Mouse (Mus musculus): ENCODE data around the gene Psrc1.

Gene Psrc1

GRCm38 (mm10) chr3:108383485-108384354, at the start of gene Psrc1:
Gene Psrc1, plus strand, starts transcription at chr3:108383839.
- in situ Hi-C loops (cut with MboI; ENCODE audit: low sequenced_read_pairs), result loop anchor here (10.0 kb wide), 1 partner anchor 219 kb away; no protein-coding TSS in a partner anchor

- in situ Hi-C loops (cut with MboI; ENCODE audit: low sequenced_read_pairs), result no loop called here
These were observed 46.8 kb upstream of the Psrc1 start for GRCm38 (mm10) chr3:108336878-108337277.

GRCm38 (mm10) chr3:108341040-108341439, 42.6 kb upstream of the Psrc1 start:
- in situ Hi-C loops (cut with MboI; ENCODE audit: low sequenced_read_pairs), result no loop called here

GRCm38 (mm10) chr3:108342185-108342584, 41.5 kb upstream of the Psrc1 start:
- in situ Hi-C loops (cut with MboI; ENCODE audit: low sequenced_read_pairs), result no loop called here

- in situ Hi-C loops (cut with MboI; ENCODE audit: low sequenced_read_pairs), result no loop called here
These were observed 37.8 kb upstream of the Psrc1 start for GRCm38 (mm10) chr3:108345855-108346254.

GRCm38 (mm10) chr3:108348376-108348775, 35.3 kb upstream of the Psrc1 start:
- in situ Hi-C loops (cut with MboI; ENCODE audit: low sequenced_read_pairs), result no loop called here

- in situ Hi-C loops (cut with MboI; ENCODE audit: low sequenced_read_pairs), result no loop called here
These were observed 28.4 kb upstream of the Psrc1 start for GRCm38 (mm10) chr3:108355245-108355644.

- in situ Hi-C loops (cut with MboI; ENCODE audit: low sequenced_read_pairs), result no loop called here
These were observed 26.6 kb upstream of the Psrc1 start for GRCm38 (mm10) chr3:108357051-108357450.

- in situ Hi-C loops (cut with MboI; ENCODE audit: low sequenced_read_pairs), result no loop called here
These were observed 25.2 kb upstream of the Psrc1 start for GRCm38 (mm10) chr3:108358445-108358844.

- in situ Hi-C loops (cut with MboI; ENCODE audit: low sequenced_read_pairs), result no loop called here
These were observed 22.7 kb upstream of the Psrc1 start for GRCm38 (mm10) chr3:108360894-108361293.

GRCm38 (mm10) chr3:108363626-108364025, 20.0 kb upstream of the Psrc1 start:
- in situ Hi-C loops (cut with MboI; ENCODE audit: low sequenced_read_pairs), result no loop called here

GRCm38 (mm10) chr3:108364270-108364995, 19.2 kb upstream of the Psrc1 start, which contains the start of gene Mybphl:
Gene Mybphl, plus strand, starts transcription at chr3:108364911.
- in situ Hi-C loops (cut with MboI; ENCODE audit: low sequenced_read_pairs), result no loop called here

GRCm38 (mm10) chr3:108367173-108367572, 16.5 kb upstream of the Psrc1 start:
- in situ Hi-C loops (cut with MboI; ENCODE audit: low sequenced_read_pairs), result no loop called here

GRCm38 (mm10) chr3:108367828-108368227, 15.8 kb upstream of the Psrc1 start:
- in situ Hi-C loops (cut with MboI; ENCODE audit: low sequenced_read_pairs), result no loop called here

- in situ Hi-C loops (cut with MboI; ENCODE audit: low sequenced_read_pairs), result no loop called here
These were observed 14.9 kb upstream of the Psrc1 start for GRCm38 (mm10) chr3:108368721-108369120.

- in situ Hi-C loops (cut with MboI; ENCODE audit: low sequenced_read_pairs), result no loop called here
These were observed 11.4 kb upstream of the Psrc1 start for GRCm38 (mm10) chr3:108372274-108372673.

GRCm38 (mm10) chr3:108372691-108373090, 10.9 kb upstream of the Psrc1 start:
- in situ Hi-C loops (cut with MboI; ENCODE audit: low sequenced_read_pairs), result no loop called here

GRCm38 (mm10) chr3:108378875-108379663, 4.6 kb upstream of the Psrc1 start:
- in situ Hi-C loops (cut with MboI; ENCODE audit: low sequenced_read_pairs), result no loop called here

- in situ Hi-C loops (cut with MboI; ENCODE audit: low sequenced_read_pairs), result loop anchor here (10.0 kb wide), 1 partner anchor 216 kb away; no protein-coding TSS in a partner anchor
These were observed 2.9 kb upstream of the Psrc1 start for GRCm38 (mm10) chr3:108380695-108381094.

- in situ Hi-C loops (cut with MboI; ENCODE audit: low sequenced_read_pairs), result loop anchor here (10.0 kb wide), 1 partner anchor 217 kb away; no protein-coding TSS in a partner anchor
These were observed 1.4 kb upstream of the Psrc1 start for GRCm38 (mm10) chr3:108381945-108382875.

All from CH12F3 (cell line).